Mouse (Mus musculus) ES-CJ7 (cell line): ENCODE results near the gene Pnpla8.
"Not testable (repeated sequence)": the region's sequence is repeated elsewhere in the genome, so short reads cannot be mapped to it uniquely, and the experiment has no call there.

Source experiments
- DNase-seq: peaks from one replicate; pipeline ENCODE4 v3.0.0; 2011; ENCODE audit warnings: low read depth, low spot score

Gene Pnpla8

DNA sequence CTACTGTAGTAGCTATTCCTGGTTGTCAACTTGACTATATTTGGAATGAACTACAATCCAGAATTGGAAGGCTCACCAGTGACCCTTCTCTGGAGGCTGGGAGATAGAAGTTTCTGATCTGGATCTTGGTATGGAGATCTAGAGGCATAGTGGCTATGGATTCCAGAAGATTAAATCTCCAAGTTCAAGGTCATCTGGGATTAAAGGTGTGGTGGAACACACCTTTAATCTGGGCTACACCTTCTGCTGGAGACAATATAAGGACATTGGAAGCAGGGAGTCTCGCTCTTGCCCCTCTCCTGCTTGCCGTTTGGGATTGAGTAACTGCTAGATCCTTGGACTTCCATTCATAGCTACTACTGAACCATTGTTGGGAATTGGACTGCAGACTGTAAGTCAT, at the start of gene Pnpla8:
TSS of gene Pnpla8 (plus strand) at position 301 of the 400 bp plus-strand sequence.
- DNase-seq, result not testable (repeated sequence)

DNA sequence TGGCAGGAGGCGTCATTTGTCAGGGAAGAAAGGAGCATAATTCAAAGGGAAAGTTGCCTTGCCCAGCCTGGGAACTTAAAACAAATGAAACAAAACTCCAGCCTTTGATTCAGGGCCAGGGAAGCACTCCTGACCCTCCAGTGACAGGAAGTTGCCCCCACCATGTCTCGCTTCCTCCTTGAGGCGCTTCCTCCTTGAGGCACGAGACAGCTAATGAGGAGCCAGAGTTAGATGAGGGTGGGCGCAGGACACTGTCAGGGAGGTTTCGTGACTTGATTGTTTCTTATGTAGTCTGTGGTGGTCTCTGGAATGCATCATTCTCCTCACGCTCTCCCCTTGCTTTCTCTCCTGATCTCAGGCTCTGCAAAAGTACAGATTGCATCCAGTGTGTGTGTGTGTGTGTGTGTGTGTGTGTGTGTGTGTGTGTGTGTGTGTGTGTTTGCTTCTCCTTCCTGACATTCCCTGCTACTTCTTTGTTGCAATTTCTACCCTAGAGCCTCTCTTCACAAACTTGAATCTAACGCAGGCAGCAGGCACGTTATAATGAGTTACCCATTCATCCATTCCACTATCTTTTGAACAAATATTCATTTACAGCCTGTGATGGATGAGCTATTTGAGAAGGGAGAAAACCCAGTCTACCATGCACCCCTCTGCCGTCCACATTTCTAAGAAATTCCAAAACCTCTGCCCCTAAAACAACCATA, 44.7 kb upstream of the Pnpla8 start:
- no peak for DNase-seq

DNA sequence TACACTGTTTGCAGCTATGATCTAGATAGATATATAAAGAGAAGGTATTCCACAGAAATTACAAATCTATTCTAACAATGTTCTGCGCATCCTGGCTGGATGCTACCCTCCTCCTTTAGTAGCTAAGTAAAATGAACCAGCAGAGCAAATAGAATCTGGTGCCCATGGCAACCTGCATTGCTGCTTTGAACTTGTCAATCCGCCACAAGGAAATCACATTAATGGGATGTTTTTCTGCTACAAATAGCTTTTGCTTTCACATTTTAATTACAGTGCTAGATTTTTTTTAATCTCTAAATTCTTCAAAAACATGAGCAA, 44.2 kb upstream of the Pnpla8 start:
- no peak for DNase-seq

DNA sequence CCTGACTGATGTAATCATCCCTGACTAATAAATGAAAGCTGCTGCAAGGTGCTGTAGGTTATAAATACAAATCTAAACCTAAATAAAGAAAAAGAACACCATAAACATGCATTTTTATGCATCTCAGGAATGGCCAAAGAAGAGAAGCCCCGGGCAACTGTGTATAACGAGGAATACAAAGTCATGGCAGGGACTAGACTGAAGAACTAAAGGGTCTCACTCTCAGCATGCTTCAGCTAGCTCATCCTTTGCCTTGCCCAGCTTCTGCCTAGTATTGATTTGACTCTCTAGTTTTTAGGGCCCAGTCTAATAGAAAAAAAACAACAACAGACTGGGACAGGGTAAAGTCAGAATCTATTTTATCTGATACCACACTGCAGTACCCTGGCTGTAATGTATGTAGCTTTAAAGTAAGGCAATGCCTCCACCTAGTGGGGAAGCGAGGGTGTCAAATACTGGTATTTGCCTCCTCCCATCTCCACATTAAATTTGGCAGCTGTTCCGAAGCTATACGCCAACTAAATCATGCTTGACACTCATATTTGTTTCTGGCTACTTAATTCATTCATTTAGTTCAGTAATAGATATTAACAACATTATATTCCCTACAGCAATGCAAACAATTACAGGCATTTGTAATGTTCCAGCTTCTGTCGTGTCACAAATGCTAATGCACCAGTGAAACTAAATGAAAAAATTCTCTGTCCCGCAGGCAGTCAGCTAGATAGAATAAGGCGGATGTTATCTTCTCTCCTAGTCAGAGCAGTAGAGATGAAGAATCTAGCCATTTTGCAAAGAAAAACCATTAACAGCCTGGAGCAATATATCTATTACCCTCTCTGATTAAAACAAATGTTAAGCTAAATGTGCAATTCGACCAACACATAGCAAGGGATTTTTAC, 39.8 kb upstream of the Pnpla8 start:
- DNase-seq, result peak; percentile 41

DNA sequence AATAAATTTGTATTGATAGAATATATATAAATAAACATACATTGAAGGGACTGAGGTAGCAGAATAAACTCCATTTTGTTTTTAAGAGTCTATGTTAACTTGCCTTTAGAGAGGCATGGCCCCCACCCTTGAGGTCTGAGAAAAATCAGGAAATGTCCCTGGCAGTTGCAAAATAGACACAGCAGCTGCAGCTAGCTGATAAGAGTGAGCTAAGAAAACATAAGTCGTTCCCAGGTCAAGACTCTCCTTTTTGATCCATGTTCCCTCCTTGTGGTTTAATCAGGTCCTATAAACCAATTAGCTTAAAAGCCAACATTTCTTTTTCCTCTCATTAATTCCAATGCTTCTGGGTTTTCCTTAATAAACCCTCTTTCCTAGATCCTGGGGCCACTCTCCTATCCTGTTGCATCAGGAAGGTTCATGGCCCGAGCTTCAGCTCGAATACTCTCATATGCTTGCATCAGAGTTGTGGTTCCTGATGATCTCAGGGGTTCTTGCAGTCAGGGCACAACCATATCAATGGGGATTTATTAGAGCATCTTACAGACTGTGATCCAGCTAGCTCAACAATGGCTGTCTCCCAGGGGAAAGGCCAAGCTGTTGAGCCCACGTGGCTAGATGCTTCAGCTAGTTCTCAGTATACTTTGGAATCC, 23.2 kb upstream of the Pnpla8 start:
- DNase-seq, result no peak

DNA sequence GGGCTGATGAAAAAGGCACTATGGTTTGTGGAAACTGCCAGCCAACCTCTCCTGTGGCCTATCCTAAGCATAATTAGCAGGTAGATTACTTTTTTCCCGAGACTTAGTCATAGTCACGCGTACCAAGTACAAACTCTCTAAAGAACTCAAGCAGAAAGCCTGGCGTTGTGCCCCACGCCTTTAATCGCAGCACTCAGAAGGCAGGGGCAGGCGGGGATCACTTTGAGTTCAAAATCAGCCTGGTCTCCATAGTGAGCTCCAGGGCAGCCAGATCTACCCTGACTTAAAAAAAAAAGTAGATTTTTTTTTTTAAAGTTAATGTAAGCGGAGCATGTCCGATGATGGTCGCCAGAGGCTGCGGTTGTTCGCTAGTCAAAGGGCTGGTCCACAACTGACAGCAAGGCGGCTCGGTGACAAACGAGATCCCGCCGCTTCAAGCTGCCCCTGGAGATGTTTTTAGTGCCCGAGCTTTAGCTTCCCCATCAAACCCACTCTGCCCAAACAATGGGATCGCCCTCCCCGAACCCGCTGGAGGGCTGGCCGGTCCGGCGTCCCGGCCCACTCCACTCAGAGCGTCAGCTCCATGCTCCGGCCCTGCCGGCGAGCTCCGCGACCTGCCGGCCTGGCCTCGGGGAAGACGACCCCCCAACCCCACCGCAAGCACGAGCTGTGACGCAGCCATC, 11.9 kb upstream of the Pnpla8 start:
- DNase-seq, result peak; percentile 25

DNA sequence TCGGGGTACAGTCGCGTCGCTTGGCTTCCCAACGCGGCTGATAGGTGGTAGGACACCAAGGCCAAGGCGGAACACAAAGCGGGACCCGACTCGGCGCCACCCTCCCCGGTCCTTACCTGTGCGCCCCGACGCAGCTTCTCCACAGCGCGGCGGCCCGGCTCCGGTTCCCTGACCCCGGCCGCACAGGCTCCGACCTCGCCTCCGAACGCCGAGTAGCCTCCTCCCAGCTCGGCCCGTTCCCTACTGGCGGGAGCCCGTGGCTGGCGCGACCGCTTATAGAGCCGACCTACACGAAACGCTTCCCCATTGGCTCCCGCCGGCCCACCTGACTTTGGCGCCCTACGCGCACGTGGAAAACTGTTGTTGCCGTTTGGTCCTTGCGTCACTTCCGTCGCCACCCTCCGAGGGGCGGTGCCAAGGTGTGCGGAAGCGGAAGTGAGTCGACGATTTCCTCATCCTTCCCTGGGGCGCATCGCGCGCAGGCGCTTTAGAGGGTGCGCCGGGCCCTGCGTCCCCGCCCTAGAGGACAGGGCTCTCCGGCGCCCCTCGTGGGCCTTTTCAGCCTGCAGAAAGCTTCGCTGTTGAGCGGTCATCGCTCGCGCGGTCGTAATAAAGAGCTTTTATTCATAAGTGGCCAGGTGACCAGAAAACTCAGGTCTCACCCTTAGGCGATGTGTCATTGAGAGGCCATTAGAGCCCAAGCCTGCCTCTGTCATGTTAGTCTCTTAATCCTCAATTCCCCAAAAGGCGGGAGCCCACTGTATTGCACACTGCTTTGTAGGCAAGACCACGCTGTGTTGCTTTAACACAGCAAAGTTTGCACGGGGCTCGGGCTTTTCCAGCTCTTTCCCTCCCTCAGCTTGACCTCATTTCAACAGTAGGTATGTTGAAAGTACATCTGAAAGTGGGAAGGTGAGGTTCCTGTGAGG, 11.1 kb upstream of the Pnpla8 start, which contains the start of gene Dnajb9:
TSS of gene Dnajb9 (minus strand) at position 503 of the 929 bp plus-strand sequence.
- peak; percentile 99 for DNase-seq

DNA sequence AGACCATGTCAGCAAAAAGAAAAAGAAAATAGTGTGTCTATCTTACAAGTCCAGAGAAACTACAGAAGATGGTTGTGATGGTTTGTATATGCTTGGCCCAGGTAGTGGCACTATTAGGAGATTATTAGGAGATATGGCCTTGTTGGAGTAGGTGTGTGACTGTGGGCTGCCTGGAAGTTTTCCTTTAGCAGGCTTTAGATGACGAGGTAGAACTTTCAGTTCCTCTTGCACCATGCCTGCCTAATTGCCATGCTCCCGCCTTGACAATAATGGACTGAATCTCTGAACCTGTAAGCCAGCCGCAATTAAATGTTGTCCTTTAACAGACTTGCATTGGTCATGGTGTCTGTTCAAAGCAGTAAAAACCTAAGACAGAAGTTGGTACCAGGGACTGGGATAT, 9.6 kb upstream of the Pnpla8 start:
- no peak for DNase-seq

DNA sequence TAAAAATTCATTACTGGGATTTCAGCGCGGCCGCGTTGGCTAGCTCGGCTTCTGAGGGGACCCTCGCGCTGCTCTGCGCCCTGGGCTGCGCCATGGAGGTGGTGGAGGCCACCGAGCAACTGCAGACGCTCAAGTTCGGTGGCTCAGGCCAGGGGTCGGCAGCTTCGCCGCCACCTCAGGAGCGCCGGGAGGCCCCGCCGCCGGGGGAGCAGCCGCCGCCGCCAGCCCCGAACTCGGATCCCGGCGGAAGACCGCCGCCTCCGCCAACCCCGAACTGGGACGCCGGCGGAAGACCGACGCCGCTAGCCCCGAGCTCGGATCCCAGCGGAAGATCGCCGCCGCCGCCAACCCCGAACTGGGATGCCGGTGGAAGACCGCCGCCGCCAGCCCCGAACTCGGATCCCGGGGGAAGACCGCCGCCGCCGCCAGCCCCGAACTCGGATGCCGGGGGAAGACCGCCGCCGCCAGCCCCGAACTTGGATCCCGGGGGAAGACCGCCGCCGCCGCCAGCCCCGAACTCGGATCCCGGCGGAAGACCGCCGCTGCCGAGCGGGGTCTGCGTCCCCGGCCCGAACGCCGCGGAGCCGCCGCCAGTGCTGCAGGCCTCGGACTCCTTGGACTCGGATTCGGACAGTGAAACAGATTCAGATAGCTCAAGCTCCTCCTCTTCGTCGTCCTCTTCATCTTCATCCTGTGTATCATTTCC, 634 bp downstream of the Pnpla8 start:
- no peak for DNase-seq

DNA sequence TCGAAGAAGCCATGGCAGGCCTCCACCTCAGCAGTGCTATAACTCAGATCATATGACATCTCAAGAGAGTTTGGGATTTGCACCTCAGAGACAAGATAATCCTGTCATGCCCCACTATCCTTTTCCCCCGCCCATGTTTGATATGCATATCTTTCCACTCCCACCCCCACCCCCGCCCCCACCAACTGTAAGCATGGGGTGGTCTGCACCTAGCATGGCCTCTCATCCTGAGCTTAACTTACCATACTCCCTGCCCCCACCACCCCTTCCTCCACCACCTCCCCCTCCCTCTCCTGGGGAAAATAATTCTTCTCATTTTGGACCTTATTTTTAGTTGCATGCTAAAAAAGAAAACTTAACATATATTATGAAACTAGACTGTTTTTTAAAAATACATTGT, 1.9 kb downstream of the Pnpla8 start:
- no peak for DNase-seq

DNA sequence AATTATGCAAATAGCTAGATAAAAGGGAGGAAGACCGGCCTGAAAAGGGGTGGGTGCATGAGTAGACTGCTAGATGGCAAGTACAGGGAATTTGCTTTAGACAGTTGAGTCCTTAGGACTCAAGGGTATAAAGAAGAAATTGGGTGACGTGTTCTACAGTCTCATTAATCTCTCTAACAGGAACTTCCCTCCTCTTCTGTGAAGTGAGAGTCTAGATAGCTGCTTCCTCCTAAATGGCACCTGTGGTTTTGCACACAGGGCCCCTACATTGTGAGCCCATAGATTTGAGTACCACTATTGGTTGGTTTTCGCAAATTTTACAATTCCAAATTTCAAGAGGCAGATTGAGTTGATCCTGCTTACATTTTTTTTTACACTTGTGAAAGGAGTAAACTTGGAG, 3.5 kb downstream of the Pnpla8 start:
- no peak for DNase-seq

DNA sequence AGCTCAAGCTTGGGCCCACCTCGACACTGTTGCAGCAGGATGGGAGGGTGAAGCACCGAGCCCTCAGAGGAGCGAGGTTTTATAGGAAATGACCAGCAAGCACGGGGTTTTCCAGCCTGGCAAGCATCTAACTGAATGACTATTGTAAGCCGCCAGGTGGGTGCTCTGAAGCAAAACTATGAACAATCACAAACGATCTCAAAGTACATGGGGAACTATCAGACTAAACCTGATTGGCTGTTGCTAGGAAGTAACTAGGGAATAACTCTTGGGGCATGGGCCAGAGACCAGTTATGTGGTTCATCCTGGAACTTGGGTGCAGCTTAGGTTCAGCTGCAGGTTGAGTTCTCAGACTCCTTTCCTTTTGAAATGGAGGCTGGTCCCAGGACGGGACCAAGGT, 19.9 kb downstream of the Pnpla8 start:
- DNase-seq, result no peak

DNA sequence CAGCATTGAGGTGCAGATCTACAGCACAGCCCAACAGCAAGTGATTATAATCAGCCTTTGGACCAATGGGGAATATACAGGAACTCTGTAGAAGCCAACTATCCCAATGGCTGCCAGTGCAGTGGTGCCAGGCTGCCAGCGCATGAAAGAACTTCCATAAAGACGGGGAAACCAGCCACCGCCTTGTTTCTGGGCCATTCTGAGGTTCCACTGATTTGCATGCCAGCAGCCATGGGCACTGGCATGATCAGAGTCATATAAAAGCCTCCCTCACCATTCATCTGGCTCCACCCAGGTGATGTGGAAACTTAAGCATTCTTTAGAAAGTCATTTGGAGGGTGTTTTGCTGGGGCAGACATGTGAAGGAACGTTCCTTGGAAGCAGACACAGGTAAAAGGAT, 21.2 kb downstream of the Pnpla8 start:
- no peak for DNase-seq

DNA sequence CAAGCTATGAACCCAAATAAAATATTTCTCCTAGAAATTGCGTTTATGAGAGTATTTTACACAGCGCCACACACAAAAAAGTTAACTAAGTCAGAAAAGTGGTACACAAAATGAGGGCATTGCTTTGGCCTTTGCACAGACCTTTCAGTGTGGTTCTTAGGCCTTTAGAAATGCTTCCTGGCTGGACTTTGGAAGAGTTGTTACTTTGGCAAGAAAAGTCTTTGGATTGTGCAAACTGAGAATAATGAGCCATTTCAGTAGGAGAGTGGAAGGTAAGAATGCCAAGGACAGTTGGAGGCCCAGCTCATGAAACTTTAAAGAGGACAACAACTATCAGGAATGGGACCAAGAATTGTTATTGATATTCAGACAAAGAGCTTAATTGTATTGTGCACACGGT, 24.6 kb downstream of the Pnpla8 start:
- no peak for DNase-seq

DNA sequence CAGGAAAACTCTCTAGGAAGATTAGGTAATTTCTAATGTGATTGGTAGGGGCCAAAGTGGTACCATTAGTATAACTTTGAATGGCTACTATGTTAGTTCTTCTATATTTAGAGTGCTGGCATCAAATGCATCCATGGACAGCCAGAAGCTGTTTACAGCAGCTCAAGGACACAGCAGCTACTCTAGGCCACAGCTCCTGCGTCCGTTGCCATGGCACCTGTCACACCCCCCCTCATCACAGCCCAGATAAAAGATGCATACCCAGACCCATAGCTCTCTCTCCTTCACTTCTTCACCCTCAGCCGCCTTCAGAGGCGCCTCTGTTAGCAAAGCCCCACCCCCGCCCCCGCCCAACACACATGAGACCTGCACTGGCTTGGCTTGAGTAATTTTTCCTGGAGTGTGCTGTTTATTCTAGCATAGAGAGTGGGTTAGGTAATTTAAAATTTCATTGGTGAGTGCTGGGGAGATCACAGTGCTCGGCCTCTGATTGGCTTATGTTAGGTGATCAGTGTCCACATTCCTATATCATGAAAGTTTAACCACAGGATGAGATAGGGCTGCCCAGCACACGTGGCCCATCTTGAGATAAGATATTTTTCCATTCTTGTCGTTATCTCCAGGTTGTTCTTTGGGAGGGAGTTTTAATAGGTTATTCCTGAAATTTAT, 27.3 kb downstream of the Pnpla8 start:
- no peak for DNase-seq

DNA sequence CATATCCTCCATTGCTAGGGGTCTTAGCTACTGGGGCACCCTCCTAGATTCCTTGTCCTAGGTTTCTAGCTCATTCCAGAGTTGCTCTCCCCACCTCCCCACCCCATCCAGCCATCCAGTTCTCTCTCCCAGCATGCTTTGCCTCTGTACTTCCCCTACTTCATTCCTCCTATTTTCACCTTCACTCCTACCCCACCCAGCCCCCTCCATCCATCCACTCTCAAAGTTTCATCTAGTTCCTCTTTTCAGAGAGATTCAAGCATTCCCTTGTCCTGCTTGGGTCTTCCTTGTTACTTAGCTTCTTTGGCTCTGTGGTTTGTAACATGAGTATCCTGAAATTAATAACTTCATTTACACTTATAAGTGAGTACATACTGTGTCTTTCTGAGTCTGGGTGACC, 41.4 kb downstream of the Pnpla8 start:
- no peak for DNase-seq

DNA sequence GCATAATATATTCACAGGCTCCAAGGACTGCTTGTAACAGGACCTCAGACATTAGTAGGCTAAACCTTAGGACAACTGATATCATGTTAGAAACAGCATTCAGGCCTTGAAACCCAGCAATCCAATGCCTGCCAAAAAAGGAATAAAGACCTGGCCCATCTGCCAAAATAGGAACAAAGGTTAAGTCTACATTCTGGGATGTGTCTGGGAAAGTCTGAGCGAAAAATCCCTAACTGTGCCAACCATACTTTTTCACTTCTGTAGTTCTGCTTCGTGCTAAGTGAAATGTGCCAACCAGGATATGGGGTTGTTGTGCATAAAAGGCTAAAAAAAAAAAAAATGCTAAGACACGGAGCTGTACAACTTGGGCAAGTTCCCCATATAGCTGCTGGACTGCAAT, 44.5 kb downstream of the Pnpla8 start:
- no peak for DNase-seq

DNA sequence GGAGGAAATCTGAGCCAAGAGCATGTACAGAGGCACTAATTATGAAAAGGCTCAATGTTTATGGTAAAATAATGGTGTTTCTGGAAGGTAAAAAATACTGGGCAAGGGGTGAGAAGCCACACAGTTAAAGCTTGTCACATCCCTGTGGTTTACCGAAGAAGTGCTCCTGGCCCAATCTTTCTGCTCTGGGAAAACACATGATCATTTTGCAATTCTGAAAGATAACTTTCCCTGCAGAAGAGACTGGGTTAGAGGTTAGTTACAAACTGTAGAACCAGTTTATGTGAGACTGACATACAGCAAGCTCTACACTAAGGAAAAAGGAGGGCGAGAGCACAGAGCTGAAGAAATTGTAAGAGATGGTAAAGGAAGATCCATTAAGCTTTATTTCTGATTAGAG, 46.0 kb downstream of the Pnpla8 start:
- no peak for DNase-seq

DNA sequence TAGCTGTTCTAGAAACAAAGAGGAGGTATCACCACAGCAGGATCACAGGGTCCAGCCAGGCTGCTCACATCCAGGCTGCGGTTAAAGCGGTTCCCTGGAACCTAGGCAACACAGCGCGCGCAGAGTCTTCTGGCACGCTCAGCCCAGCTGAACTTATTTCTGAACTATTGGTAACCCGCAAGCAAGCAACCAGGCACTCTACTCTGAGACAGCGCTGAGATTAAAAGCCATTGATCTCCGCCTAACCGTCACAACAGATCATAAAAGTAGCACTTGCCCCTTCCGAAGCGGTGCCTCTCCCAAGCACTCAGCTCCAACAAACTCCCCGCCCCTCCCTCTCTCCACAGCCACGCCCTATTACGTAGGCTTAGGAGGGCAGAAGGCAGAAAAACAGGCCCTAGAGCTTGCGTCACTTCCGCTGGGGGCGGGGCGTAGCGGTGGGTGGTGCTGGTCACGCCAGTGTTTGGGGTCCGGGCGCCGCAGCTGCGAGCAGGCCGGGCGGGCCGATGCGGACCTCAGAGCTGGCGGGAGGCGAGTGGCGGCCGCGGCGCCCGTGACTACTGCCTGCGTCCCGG, 47.6 kb downstream of the Pnpla8 start:
- peak; percentile 98 for DNase-seq
